Mouse (Mus musculus) erythroblast, embryonic 14.5 days (primary cell): ENCODE results near the gene Abcb8.

ENCODE experiments used
- GATA1 ChIP-seq: IDR thresholded peaks from 2 replicates; pipeline ENCODE4 v1.6.1; 2012; ENCODE audit warnings: low read length, inconsistent platforms, mixed read lengths
- TAL1 ChIP-seq: IDR thresholded peaks from 3 replicates; pipeline ENCODE4 v1.6.1; 2012; ENCODE audit warnings: low read length, inconsistent platforms, mixed read lengths

DNA sequence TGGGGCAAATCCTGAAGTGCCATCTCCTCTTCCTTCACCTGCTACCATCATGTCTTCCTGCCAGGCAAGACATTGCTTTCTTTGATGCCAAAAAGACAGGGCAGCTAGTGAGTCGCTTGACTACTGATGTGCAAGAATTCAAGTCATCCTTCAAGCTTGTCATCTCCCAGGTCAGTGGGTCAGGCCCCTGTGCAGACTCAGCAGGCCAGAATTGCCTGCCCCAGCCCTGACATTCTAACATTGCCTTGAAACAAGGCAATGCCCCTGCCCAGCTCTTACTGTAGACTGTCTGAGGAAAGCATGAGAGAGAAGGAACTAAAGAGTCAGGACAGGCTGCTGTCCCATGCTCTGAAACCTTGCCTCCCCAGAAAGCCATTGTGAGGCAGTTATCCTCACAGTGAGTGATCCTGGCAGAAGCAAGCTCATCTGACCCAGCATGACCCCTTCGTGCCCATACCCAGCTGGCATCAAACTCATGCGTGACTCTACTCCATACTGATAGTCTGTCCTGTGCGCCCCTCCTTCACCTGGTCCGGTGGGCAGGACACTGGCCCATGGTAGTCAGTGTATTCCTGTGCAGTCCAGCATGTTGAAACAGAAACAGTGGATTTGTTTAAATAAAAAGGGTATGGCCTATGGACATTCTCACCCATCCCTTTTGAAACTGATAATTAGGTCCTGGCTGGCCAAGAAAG is 7.6 kb downstream of the Abcb8 start:
- TF ChIP-seq GATA1 (no peak), TAL1 (no peak)
